Mouse (Mus musculus): ENCODE data around the gene Coq8a. TPM values are rescaled to one million over a fixed set of nuclear protein-coding genes. Genes with fewer than 3 reads are reported as not detected.

Gene Coq8a
- polyA plus RNA-seq, 1 experiment: 39.5 TPM

- no peak for DNase-seq (ENCODE audit: extremely low spot score in 1 of 2, low spot score in 1 of 2)
Measured at GRCm38 (mm10) chr1:180131402-180131801, 68.0 kb downstream of the Coq8a start.

GRCm38 (mm10) chr1:180128077-180128792, 71.2 kb downstream of the Coq8a start:
- DNase-seq (ENCODE audit: extremely low spot score in 1 of 2, low spot score in 1 of 2): no peak

- no peak for DNase-seq (ENCODE audit: extremely low spot score in 1 of 2, low spot score in 1 of 2)
Measured at GRCm38 (mm10) chr1:180118233-180118632, 81.2 kb downstream of the Coq8a start.

GRCm38 (mm10) chr1:180116525-180116924, 82.9 kb downstream of the Coq8a start:
- DNase-seq (ENCODE audit: extremely low spot score in 1 of 2, low spot score in 1 of 2): no peak

Other genes starting within 250 kb of the Coq8a start
- 118 and 133 TPM in 2 replicates for gene Cdc42bpa, start 239.1 kb downstream of the Coq8a start, polyA plus RNA-seq (2012; rRNA removed)
- gene Psen2, start 63.8 kb upstream of the Coq8a start, polyA plus RNA-seq (2012; rRNA removed): 22.4 and 23.9 TPM in 2 replicates
- gene Itpkb, start 130.9 kb upstream of the Coq8a start, polyA plus RNA-seq (2012; rRNA removed): 8.9 and 9.2 TPM in 2 replicates

Data from frontal cortex, adult 2 months (tissue).